Mouse (Mus musculus): ENCODE measurements around the gene Fkbp14. TPM values are rescaled to one million over a fixed set of nuclear protein-coding genes. Genes with fewer than 3 reads are reported as not detected.

Gene Fkbp14
- total RNA-seq (2023): 1 to 10 TPM; 1.2 to 1.4 TPM

GRCm38 (mm10) chr6:54597208-54597607 lies at the start of gene Fkbp14:
Gene Fkbp14, minus strand, starts transcription at chr6:54597308.

DNA sequence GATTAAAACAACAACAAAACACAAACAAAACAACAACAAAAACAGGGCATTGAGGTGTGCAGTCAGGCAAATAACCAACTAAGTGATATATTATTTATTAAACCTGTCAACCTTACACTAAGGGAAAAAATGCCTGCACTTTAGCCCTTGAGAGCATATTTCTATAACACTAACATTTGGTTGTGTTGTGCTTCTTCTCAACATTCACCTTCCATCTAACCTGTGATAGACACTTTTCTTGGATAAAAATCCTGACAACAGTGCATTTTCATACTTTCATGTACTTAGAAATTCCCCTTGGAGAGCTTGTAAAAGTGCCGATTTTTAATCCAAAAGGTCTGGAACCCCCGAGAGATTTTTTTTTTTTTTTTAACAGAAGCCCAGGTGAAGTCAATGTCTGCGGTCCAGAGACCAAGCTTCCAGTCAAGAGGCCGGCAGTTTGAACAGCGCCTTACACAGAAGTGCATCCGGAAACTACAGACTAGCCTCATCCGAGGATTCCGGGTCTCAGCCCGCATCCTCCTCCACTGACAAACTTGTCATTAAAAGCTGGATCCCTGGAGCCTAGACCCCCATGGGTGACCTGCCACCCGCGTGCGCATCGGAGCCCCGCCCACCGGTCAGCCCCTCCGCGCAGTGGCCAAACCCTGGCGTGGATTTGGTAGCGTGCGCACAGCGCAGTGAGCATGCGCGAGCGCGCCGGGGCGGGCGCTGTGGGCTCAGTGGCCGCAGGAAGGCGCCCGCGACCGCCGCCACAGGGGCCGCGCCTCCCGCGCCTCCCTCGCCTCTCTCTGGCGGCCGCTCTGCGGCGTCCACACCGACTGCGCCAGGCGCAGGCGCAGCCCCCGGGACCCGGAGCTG lies 2.4 kb downstream of the Fkbp14 start, which contains the start of gene Plekha8:
Plekha8 (plus strand) TSS at position 643 of the 861 bp plus-strand sequence.

DNA sequence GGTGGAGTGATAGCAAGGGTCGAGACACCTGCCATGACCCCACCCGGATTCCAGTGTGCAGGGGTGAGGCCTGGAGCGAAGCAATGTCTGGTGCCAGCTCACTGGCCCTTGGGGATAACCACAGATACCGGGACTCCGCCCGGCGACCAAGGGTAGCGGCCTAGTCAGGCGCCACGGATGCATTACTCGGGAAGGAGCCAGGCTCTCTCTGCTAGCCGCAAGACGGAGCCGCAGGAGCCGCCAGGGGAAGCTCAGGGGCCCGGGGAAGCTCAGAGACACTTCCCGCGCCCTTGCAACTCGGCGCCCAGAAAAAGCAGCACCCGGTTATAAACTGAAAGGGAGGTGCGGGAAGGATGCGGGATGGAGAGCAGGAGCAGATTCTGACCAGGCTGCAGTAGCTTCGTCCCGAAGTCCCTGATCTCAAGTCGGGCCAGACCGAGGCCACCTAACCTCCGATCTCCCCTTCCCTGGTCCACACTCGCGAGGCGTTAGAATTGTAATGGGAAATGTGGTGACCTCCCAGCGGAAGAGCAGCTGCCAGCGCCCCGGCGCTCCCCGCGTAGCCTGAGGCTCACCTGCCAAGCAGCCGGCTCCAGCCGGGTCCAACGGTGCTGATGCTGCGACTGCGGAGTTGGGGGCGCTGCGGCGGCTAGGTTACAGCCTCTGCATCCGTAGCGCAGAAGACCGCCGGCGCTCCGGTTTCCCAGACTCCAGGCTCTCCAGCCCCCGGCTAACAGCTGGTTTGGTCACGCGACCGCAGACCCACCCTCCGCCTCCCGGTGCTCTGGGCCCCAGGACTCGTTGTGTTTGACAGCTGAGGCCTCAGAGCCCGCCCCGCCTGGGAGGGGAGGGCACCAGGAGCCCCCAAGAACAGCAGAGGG lies 31.2 kb downstream of the Fkbp14 start, which contains the start of gene Scrn1:
Scrn1 (minus strand) TSS at position 825 of the 881 bp plus-strand sequence.

Other genes starting within 250 kb of the Fkbp14 start
- not detected for gene Wipf3, start 167.7 kb downstream of the Fkbp14 start, total RNA-seq (2023)
- gene Scrn1, start 30.8 kb downstream of the Fkbp14 start, total RNA-seq (2023): not detected
- gene Plekha8, start 2.2 kb downstream of the Fkbp14 start, total RNA-seq (2023): 1 to 10 TPM; 6.2 to 8.0 TPM
- gene Mturn, start 84.3 kb upstream of the Fkbp14 start, total RNA-seq (2023): 1 to 10 TPM; 3.1 to 3.2 TPM
- gene Znrf2, start 219.6 kb upstream of the Fkbp14 start, total RNA-seq (2023): 10 to 100 TPM; 56.3 to 59.1 TPM